Mouse (Mus musculus): ENCODE measurements around the gene Ric8a. TPM values are rescaled to one million over a fixed set of nuclear protein-coding genes. Genes with fewer than 3 reads are reported as not detected.
A peak's percentile ranks its signal among the peaks of the same experiment; 100 is the strongest.

Gene Ric8a
- total and polyA plus RNA-seq, 2 experiments from 2014 or later = 27.8 to 73.8 TPM

- Histone ChIP-seq H3K4me3 (ENCODE audit: low read depth, low read length) (peak overlapping the region; percentile 91), H3K4me1 (ENCODE audit: control insufficient read depth, insufficient read depth) (peaks cover 20% of the 10 kb centered on the region), H3K4me2 (ENCODE audit: low read depth, low read length) (peak overlapping the region; percentile 80), H3K27ac (ENCODE audit: low read depth) (0 out of 2 replicates have a peak overlapping the region, but pooled peaks have one; percentile 92), H3K9ac (replicated peaks; ENCODE audit: low read depth, low read length) (peak overlapping the region; percentile 96), H3K36me3 (replicated peaks; ENCODE audit: control insufficient read depth, insufficient read depth, low read length) (peaks cover 51% of the 10 kb centered on the region), H3K27me3 (ENCODE audit: control insufficient read depth, insufficient read depth, low read length) (no peaks in the 10 kb centered on the region), H3K9me3 (replicated peaks; ENCODE audit: control insufficient read depth, low read length) (no peaks in the 10 kb centered on the region)
- TF ChIP-seq CTCF (IDR thresholded peaks at IDR 0.05; ENCODE audit: low read depth) (no peak), EP300 (IDR thresholded peaks at IDR 0.05; ENCODE audit: low read depth) (no peak)
- WGBS = 64% methylated on average over 9 of the region's 9 CpGs
- no peak for DNase-seq (ENCODE audit: low spot score)
- no peak for ATAC-seq (ENCODE audit: insufficient read depth, low read depth)
Observed at GRCm38 (mm10) chr7:140855181-140855580, 1.6 kb upstream of the Ric8a start.

- Histone ChIP-seq H3K9ac (replicated peaks; ENCODE audit: low read depth, low read length) (peak within 1 kb of the TSS; percentile 96), H3K27ac (ENCODE audit: low read depth) (peak within 1 kb of the TSS; percentile 92), H3K9me3 (replicated peaks; ENCODE audit: control insufficient read depth, low read length) (no peaks in the 10 kb centered on the region), H3K4me2 (ENCODE audit: low read depth, low read length) (peak within 1 kb of the TSS; percentile 80), H3K36me3 (replicated peaks; ENCODE audit: control insufficient read depth, insufficient read depth, low read length) (peaks cover 60% of the 10 kb centered on the region), H3K27me3 (ENCODE audit: control insufficient read depth, insufficient read depth, low read length) (no peaks in the 10 kb centered on the region), H3K4me1 (ENCODE audit: control insufficient read depth, insufficient read depth) (peaks cover 20% of the 10 kb centered on the region), H3K4me3 (ENCODE audit: low read depth, low read length) (peak within 1 kb of the TSS; percentile 91)
- TF ChIP-seq EP300 (IDR thresholded peaks at IDR 0.05; ENCODE audit: low read depth) = 0 out of 2 replicates have a peak, but pooled peaks have one; percentile 51
- no peak for TF ChIP-seq CTCF (IDR thresholded peaks at IDR 0.05; ENCODE audit: low read depth)
- ATAC-seq (ENCODE audit: insufficient read depth, low read depth) (peak; percentile 80), DNase-seq (ENCODE audit: low spot score) (peak; percentile 95)
- WGBS = under 1% methylated on average over 51 of the region's 51 CpGs
Observed at GRCm38 (mm10) chr7:140855860-140856784, 635 bp upstream of the Ric8a start, which contains the start of gene Gm45785. TSS of gene Gm45785 (minus strand) at chr7:140856331.

- 26% methylated on average over 40 of the region's 40 CpGs for WGBS
- peaks cover 62% of the 10 kb centered on the region for H3K36me3 ChIP-seq (replicated peaks; ENCODE audit: control insufficient read depth, insufficient read depth, low read length)
- no peak for DNase-seq (ENCODE audit: low spot score)
Observed at GRCm38 (mm10) chr7:140857550-140858505, 1.1 kb downstream of the Ric8a start, which contains the start of gene Bet1l. TSS of gene Bet1l (minus strand) at chr7:140857577.

DNA sequence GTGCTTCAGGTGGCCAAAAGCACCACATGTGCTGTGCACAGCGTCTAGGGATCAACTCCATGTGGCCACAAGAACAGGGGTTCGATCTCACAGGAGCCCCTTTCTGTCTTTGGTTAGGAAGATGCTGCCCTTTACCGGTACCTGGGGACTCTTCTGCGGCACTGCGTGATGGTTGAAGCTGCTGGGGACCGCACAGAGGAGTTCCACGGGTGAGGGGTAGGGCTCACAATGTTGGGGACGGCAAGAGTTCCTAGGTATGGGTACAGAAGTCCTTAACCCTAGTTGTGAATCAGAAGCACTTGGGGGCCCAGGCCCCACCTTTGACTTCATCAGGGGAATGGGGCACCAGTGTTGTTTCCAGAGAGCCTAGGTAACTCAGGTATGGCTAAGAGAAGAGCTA lies 2.0 kb downstream of the Ric8a start:
- H3K27ac ChIP-seq (ENCODE audit: low read depth) = no peak overlapping the region
- H3K4me1 ChIP-seq (ENCODE audit: control insufficient read depth, insufficient read depth) = peaks cover 20% of the 10 kb centered on the region
- H3K4me3 ChIP-seq (ENCODE audit: low read depth, low read length) = peak overlapping the region; percentile 91; the same call in 1 of the 2 replicates
- no peaks in the 10 kb centered on the region for H3K9me3 ChIP-seq (replicated peaks; ENCODE audit: control insufficient read depth, low read length)
- H3K9ac ChIP-seq (replicated peaks; ENCODE audit: low read depth, low read length) = no peak overlapping the region
- H3K27me3 ChIP-seq (ENCODE audit: control insufficient read depth, insufficient read depth, low read length) = no peaks in the 10 kb centered on the region
- peaks cover 62% of the 10 kb centered on the region for H3K36me3 ChIP-seq (replicated peaks; ENCODE audit: control insufficient read depth, insufficient read depth, low read length)
- no peak for TF ChIP-seq EP300 (IDR thresholded peaks at IDR 0.05; ENCODE audit: low read depth)
- no peak for TF ChIP-seq CTCF (IDR thresholded peaks at IDR 0.05; ENCODE audit: low read depth)
- peak overlapping the region; percentile 80 for H3K4me2 ChIP-seq (ENCODE audit: low read depth, low read length)
- no peak for DNase-seq (ENCODE audit: low spot score)
- 90% methylated on average over 8 of the region's 8 CpGs for WGBS
- no peak for ATAC-seq (ENCODE audit: insufficient read depth, low read depth)

More at GRCm38 (mm10) chr7:140857550-140858505, 1.1 kb downstream of the Ric8a start, which contains the start of gene Bet1l:
- H3K4me3 ChIP-seq (ENCODE audit: low read depth, low read length) = peak within 1 kb of the TSS; percentile 91
- H3K27ac ChIP-seq (ENCODE audit: low read depth) = peak within 1 kb of the TSS; percentile 92
- peak within 1 kb of the TSS; percentile 96 for H3K9ac ChIP-seq (replicated peaks; ENCODE audit: low read depth, low read length)
- peak; percentile 8; the same call in 1 of the 2 replicates for ATAC-seq (ENCODE audit: insufficient read depth, low read depth)
- TF ChIP-seq CTCF (IDR thresholded peaks at IDR 0.05; ENCODE audit: low read depth) (no peak), EP300 (IDR thresholded peaks at IDR 0.05; ENCODE audit: low read depth) (no peak)
- no peaks in the 10 kb centered on the region for H3K9me3 ChIP-seq (replicated peaks; ENCODE audit: control insufficient read depth, low read length)
- no peaks in the 10 kb centered on the region for H3K27me3 ChIP-seq (ENCODE audit: control insufficient read depth, insufficient read depth, low read length)
- H3K4me2 ChIP-seq (ENCODE audit: low read depth, low read length) = peak within 1 kb of the TSS; percentile 80
- H3K4me1 ChIP-seq (ENCODE audit: control insufficient read depth, insufficient read depth) = peaks cover 20% of the 10 kb centered on the region

DNA sequence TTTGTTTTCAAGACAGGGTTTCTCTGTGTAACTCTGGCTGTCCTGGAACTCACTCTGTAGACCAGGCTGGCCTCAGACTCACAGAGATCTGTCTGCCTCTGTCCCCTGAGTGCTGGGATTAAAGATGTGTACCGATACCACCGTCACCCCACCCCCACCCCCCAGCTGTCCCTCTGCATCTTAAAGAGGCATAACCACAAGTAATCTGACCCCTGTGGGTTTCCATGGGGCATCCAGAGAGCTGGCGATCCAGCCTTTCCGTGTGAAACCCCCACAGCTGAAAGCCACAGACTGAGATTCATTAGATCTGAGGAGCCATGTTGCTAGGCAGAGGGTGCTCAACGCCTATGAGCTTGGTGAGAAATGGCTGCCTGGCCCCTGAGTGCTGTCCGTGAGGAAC lies 3.2 kb downstream of the Ric8a start:
- no peaks in the 10 kb centered on the region for H3K27me3 ChIP-seq (ENCODE audit: control insufficient read depth, insufficient read depth, low read length)
- WGBS = 73% methylated on average over 6 of the region's 6 CpGs
- no peak for TF ChIP-seq CTCF (IDR thresholded peaks at IDR 0.05; ENCODE audit: low read depth)
- TF ChIP-seq EP300 (IDR thresholded peaks at IDR 0.05; ENCODE audit: low read depth) = no peak
- no peak overlapping the region for H3K27ac ChIP-seq (ENCODE audit: low read depth)
- peaks cover 20% of the 10 kb centered on the region for H3K4me1 ChIP-seq (ENCODE audit: control insufficient read depth, insufficient read depth)
- no peak overlapping the region for H3K4me3 ChIP-seq (ENCODE audit: low read depth, low read length)
- no peak overlapping the region for H3K4me2 ChIP-seq (ENCODE audit: low read depth, low read length)
- ATAC-seq (ENCODE audit: insufficient read depth, low read depth) (no peak), DNase-seq (ENCODE audit: low spot score) (no peak)
- no peak overlapping the region for H3K9ac ChIP-seq (replicated peaks; ENCODE audit: low read depth, low read length)
- peaks cover 62% of the 10 kb centered on the region for H3K36me3 ChIP-seq (replicated peaks; ENCODE audit: control insufficient read depth, insufficient read depth, low read length)
- no peaks in the 10 kb centered on the region for H3K9me3 ChIP-seq (replicated peaks; ENCODE audit: control insufficient read depth, low read length)
